Mouse (Mus musculus): Measurements from ENCODE around the gene Ifi47. TPM values are rescaled to one million over a fixed set of nuclear protein-coding genes. Genes with fewer than 3 reads are reported as not detected.

Ifi47 gene
- polyA plus RNA-seq, 1 experiment: 8.4 TPM

- Histone ChIP-seq H3K36me3 (ENCODE audit: control insufficient read depth, insufficient read depth, low read length) (no peaks in the 10 kb centered on the region), H3K27me3 (replicated peaks; ENCODE audit: control insufficient read depth, insufficient read depth, low read length) (no peaks in the 10 kb centered on the region), H3K27ac (ENCODE audit: insufficient read depth, low read depth, low read length) (no peak overlapping the region), H3K4me1 (ENCODE audit: control insufficient read depth, insufficient read depth, low read length) (0 out of 2 replicates have a peak, but pooled peaks cover 4% of the 10 kb centered on the region), H3K4me3 (ENCODE audit: insufficient read depth, low read depth, low read length) (no peak overlapping the region)
- no peak for DNase-seq
- no peak for TF ChIP-seq POLR2A (IDR thresholded peaks at IDR 0.05; ENCODE audit: low read depth, low read length)
- TF ChIP-seq CTCF (conservative IDR thresholded peaks at IDR 0.05; ENCODE audit: insufficient read depth, insufficient read length, low read depth, low read length): no peak
- WGBS: 75% methylated on average over 4 of the region's 4 CpGs
Observed at GRCm38 (mm10) chr11:49095367-49095766, 19.0 kb downstream of the Ifi47 start.

GRCm38 (mm10) chr11:49100409-49100808 is 24.0 kb downstream of the Ifi47 start:
- WGBS: 88% methylated on average over 3 of the region's 3 CpGs
- TF ChIP-seq CTCF (conservative IDR thresholded peaks at IDR 0.05; ENCODE audit: insufficient read depth, insufficient read length, low read depth, low read length): no peak
- TF ChIP-seq POLR2A (IDR thresholded peaks at IDR 0.05; ENCODE audit: low read depth, low read length): no peak
- Histone ChIP-seq H3K27me3 (replicated peaks; ENCODE audit: control insufficient read depth, insufficient read depth, low read length) (no peaks in the 10 kb centered on the region), H3K36me3 (ENCODE audit: control insufficient read depth, insufficient read depth, low read length) (no peaks in the 10 kb centered on the region), H3K4me3 (ENCODE audit: insufficient read depth, low read depth, low read length) (no peak overlapping the region), H3K4me1 (ENCODE audit: control insufficient read depth, insufficient read depth, low read length) (no peaks in the 10 kb centered on the region), H3K27ac (ENCODE audit: insufficient read depth, low read depth, low read length) (no peak overlapping the region)
- no peak for DNase-seq

GRCm38 (mm10) chr11:49101500-49101899 is 25.1 kb downstream of the Ifi47 start:
- no peak for DNase-seq
- Histone ChIP-seq H3K27me3 (replicated peaks; ENCODE audit: control insufficient read depth, insufficient read depth, low read length) (no peaks in the 10 kb centered on the region), H3K4me1 (ENCODE audit: control insufficient read depth, insufficient read depth, low read length) (no peaks in the 10 kb centered on the region), H3K27ac (ENCODE audit: insufficient read depth, low read depth, low read length) (no peak overlapping the region), H3K4me3 (ENCODE audit: insufficient read depth, low read depth, low read length) (no peak overlapping the region), H3K36me3 (ENCODE audit: control insufficient read depth, insufficient read depth, low read length) (no peaks in the 10 kb centered on the region)
- WGBS: 74% methylated on average over 5 of the region's 5 CpGs
- no peak for TF ChIP-seq POLR2A (IDR thresholded peaks at IDR 0.05; ENCODE audit: low read depth, low read length)
- no peak for TF ChIP-seq CTCF (conservative IDR thresholded peaks at IDR 0.05; ENCODE audit: insufficient read depth, insufficient read length, low read depth, low read length)

- H3K4me1 ChIP-seq (ENCODE audit: control insufficient read depth, insufficient read depth, low read length): no peaks in the 10 kb centered on the region
- H3K27ac ChIP-seq (ENCODE audit: insufficient read depth, low read depth, low read length): no peak overlapping the region
- TF ChIP-seq CTCF (conservative IDR thresholded peaks at IDR 0.05; ENCODE audit: insufficient read depth, insufficient read length, low read depth, low read length) (peak; percentile 90), POLR2A (IDR thresholded peaks at IDR 0.05; ENCODE audit: low read depth, low read length) (no peak)
- H3K4me3 ChIP-seq (ENCODE audit: insufficient read depth, low read depth, low read length): no peak overlapping the region
- H3K36me3 ChIP-seq (ENCODE audit: control insufficient read depth, insufficient read depth, low read length): no peaks in the 10 kb centered on the region
- WGBS: 12% methylated on average over 8 of the region's 8 CpGs
- no peaks in the 10 kb centered on the region for H3K27me3 ChIP-seq (replicated peaks; ENCODE audit: control insufficient read depth, insufficient read depth, low read length)
- DNase-seq: peak; percentile 91
Observed at GRCm38 (mm10) chr11:49103047-49103693, 26.8 kb downstream of the Ifi47 start.

GRCm38 (mm10) chr11:49105752-49106151 is 29.4 kb downstream of the Ifi47 start:
- Histone ChIP-seq H3K36me3 (ENCODE audit: control insufficient read depth, insufficient read depth, low read length) (no peaks in the 10 kb centered on the region), H3K27ac (ENCODE audit: insufficient read depth, low read depth, low read length) (peak overlapping the region; percentile 58), H3K4me1 (ENCODE audit: control insufficient read depth, insufficient read depth, low read length) (no peaks in the 10 kb centered on the region), H3K27me3 (replicated peaks; ENCODE audit: control insufficient read depth, insufficient read depth, low read length) (no peaks in the 10 kb centered on the region), H3K4me3 (ENCODE audit: insufficient read depth, low read depth, low read length) (no peak overlapping the region)
- TF ChIP-seq CTCF (conservative IDR thresholded peaks at IDR 0.05; ENCODE audit: insufficient read depth, insufficient read length, low read depth, low read length) (no peak), POLR2A (IDR thresholded peaks at IDR 0.05; ENCODE audit: low read depth, low read length) (no peak)
- 65% methylated on average over 1 of the region's 1 CpGs for WGBS
- DNase-seq: peak; percentile 56

- DNase-seq: no peak
- H3K36me3 ChIP-seq (ENCODE audit: control insufficient read depth, insufficient read depth, low read length): no peaks in the 10 kb centered on the region
- TF ChIP-seq CTCF (conservative IDR thresholded peaks at IDR 0.05; ENCODE audit: insufficient read depth, insufficient read length, low read depth, low read length) (no peak), POLR2A (IDR thresholded peaks at IDR 0.05; ENCODE audit: low read depth, low read length) (no peak)
- no peak overlapping the region for H3K4me3 ChIP-seq (ENCODE audit: insufficient read depth, low read depth, low read length)
- H3K27me3 ChIP-seq (replicated peaks; ENCODE audit: control insufficient read depth, insufficient read depth, low read length): no peaks in the 10 kb centered on the region
- no peak overlapping the region for H3K27ac ChIP-seq (ENCODE audit: insufficient read depth, low read depth, low read length)
- H3K4me1 ChIP-seq (ENCODE audit: control insufficient read depth, insufficient read depth, low read length): no peaks in the 10 kb centered on the region
- 58% methylated on average over 10 of the region's 10 CpGs for WGBS
Observed at GRCm38 (mm10) chr11:49107650-49108537, 31.5 kb downstream of the Ifi47 start.

GRCm38 (mm10) chr11:49108833-49109232 is 32.4 kb downstream of the Ifi47 start:
- Histone ChIP-seq H3K27me3 (replicated peaks; ENCODE audit: control insufficient read depth, insufficient read depth, low read length) (no peaks in the 10 kb centered on the region), H3K27ac (ENCODE audit: insufficient read depth, low read depth, low read length) (no peak overlapping the region), H3K4me3 (ENCODE audit: insufficient read depth, low read depth, low read length) (no peak overlapping the region), H3K4me1 (ENCODE audit: control insufficient read depth, insufficient read depth, low read length) (no peaks in the 10 kb centered on the region), H3K36me3 (ENCODE audit: control insufficient read depth, insufficient read depth, low read length) (no peaks in the 10 kb centered on the region)
- TF ChIP-seq CTCF (conservative IDR thresholded peaks at IDR 0.05; ENCODE audit: insufficient read depth, insufficient read length, low read depth, low read length) (peak; percentile 67), POLR2A (IDR thresholded peaks at IDR 0.05; ENCODE audit: low read depth, low read length) (no peak)
- DNase-seq: peak; percentile 46
- 38% methylated on average over 1 of the region's 1 CpGs for WGBS

Data from kidney, adult 2 months (tissue).